Mouse (Mus musculus) stomach, postnatal 0 days (tissue): Measurements from ENCODE around the gene Cacnb4. TPM values are rescaled to one million over a fixed set of nuclear protein-coding genes. Genes with fewer than 3 reads are reported as not detected.

Experiments used
- ATAC-seq: fragments of 200-750 bp; cut with Nextera tagmentation; 2 replicates; pipeline ENCODE4 v1.8.0; 2017; ENCODE audit not compliant: low FRiP score, low TSS enrichment
- DNase-seq: peaks from one replicate; pipeline ENCODE4 v3.0.0-alpha.2; 2016; ENCODE audit warnings: low spot score
- H3K27ac ChIP-seq: fragments of 300-500 bp; sonication (generic); replicated peaks from 2 replicates; pipeline ENCODE4 v1.5.1; 2014; ENCODE audit warnings: mild to moderate bottlenecking, control low read depth
- H3K27me3 ChIP-seq: fragments of 300-500 bp; sonication (generic); 2 replicates; pipeline ENCODE4 v1.6.1; 2014; ENCODE audit warnings: low read length; ENCODE audit not compliant: control insufficient read depth, insufficient read depth
- H3K36me3 ChIP-seq: fragments of 300-500 bp; sonication (generic); 2 replicates; pipeline ENCODE4 v1.6.1; 2014; ENCODE audit warnings: low read length, mixed read lengths; ENCODE audit not compliant: control insufficient read depth, insufficient read depth
- H3K4me1 ChIP-seq: fragments of 300-500 bp; sonication (generic); replicated peaks from 2 replicates; pipeline ENCODE4 v1.6.1; 2014; ENCODE audit warnings: antibody characterized with exemption; ENCODE audit not compliant: control insufficient read depth, insufficient read depth
- H3K4me2 ChIP-seq: fragments of 300-500 bp; sonication (generic); replicated peaks from 2 replicates; pipeline ENCODE4 v1.6.1; 2014; ENCODE audit warnings: low read depth, mild to moderate bottlenecking, control low read depth, moderate library complexity
- H3K4me3 ChIP-seq: fragments of 300-500 bp; sonication (generic); 2 replicates; pipeline ENCODE4 v1.5.1; 2014; ENCODE audit warnings: low read depth, low read length, control low read depth
- H3K9ac ChIP-seq: fragments of 300-500 bp; sonication (generic); 2 replicates; pipeline ENCODE4 v1.6.1; 2014; ENCODE audit warnings: mild to moderate bottlenecking, low read length, control low read depth, mixed read lengths
- H3K9me3 ChIP-seq: fragments of 300-500 bp; sonication (generic); 2 replicates; pipeline ENCODE4 v1.6.1; 2016; ENCODE audit warnings: low read length; ENCODE audit not compliant: control insufficient read depth
- CTCF ChIP-seq: IDR thresholded peaks from 2 replicates; pipeline ENCODE4 v1.5.1; 2016; ENCODE audit warnings: antibody characterized with exemption, low read depth, mild to moderate bottlenecking, moderate library complexity
- EP300 ChIP-seq: optimal IDR thresholded peaks from 2 replicates; pipeline ENCODE3; 2016; ENCODE audit warnings: antibody characterized with exemption
- WGBS: fragments of 180-500 bp; shearing (Covaris S2); extraction: QIAGEN DNeasy Blood & Tissue Kit; methylation state at CpG from one replicate; pipeline ENCODE4 v1.1.7; 2014; 5-methylcytosine and 5-hydroxymethylcytosine counted together
- polyA plus RNA-seq: library from polyadenylated mRNA; unstranded; fragments of >200 nt; fragmentation: Nextera tagmentation; extraction: Ambion mirVana; gene quantifications from 2 replicates; pipeline ENCODE4 v1.2.1, GENCODE M21; 2015

Cacnb4 gene
- polyA plus RNA-seq, 1 experiment from 2014 or later: 0.93 TPM

GRCm38 (mm10) chr2:52561137-52561536 is 115.5 kb downstream of the Cacnb4 start:
- Histone ChIP-seq H3K36me3 (no peaks in the 10 kb centered on the region), H3K4me1 (no peaks in the 10 kb centered on the region), H3K4me2 (no peak overlapping the region), H3K4me3 (no peak overlapping the region), H3K9ac (no peak overlapping the region), H3K9me3 (no peaks in the 10 kb centered on the region), H3K27ac (no peak overlapping the region), H3K27me3 (no peaks in the 10 kb centered on the region)
- TF ChIP-seq EP300 (no peak), CTCF (no peak)
- no peak for ATAC-seq
- WGBS: 74% methylated on average over 7 of the region's 7 CpGs
- DNase-seq: no peak

DNA sequence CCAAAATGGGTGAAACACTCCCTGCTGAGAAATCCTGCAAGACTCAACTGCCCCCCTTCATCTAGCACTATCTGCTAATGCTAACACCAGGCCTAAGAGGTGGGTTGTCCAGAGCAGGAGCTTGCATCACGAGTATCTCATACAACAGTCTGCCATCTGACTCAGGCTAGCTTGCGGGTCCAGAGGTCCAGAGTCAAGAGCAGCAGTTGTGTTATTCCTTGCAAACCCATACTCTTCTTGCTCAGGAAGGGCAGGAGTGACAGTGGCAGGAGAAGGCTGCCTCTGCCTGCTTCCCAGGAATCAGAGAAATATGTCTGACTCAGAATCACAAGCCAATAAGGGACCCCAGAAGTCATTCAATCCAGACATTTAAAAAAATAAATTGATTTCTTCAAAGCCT is 116.4 kb downstream of the Cacnb4 start:
- no peak overlapping the region for H3K4me3 ChIP-seq
- H3K27ac ChIP-seq: no peak overlapping the region
- H3K27me3 ChIP-seq: no peaks in the 10 kb centered on the region
- no peaks in the 10 kb centered on the region for H3K36me3 ChIP-seq
- H3K4me2 ChIP-seq: no peak overlapping the region
- no peak for DNase-seq
- no peaks in the 10 kb centered on the region for H3K4me1 ChIP-seq
- ATAC-seq: no peak
- no peaks in the 10 kb centered on the region for H3K9me3 ChIP-seq
- no peak overlapping the region for H3K9ac ChIP-seq
- WGBS: 77% methylated on average over 2 of the region's 2 CpGs
- TF ChIP-seq EP300: no peak
- TF ChIP-seq CTCF: no peak

DNA sequence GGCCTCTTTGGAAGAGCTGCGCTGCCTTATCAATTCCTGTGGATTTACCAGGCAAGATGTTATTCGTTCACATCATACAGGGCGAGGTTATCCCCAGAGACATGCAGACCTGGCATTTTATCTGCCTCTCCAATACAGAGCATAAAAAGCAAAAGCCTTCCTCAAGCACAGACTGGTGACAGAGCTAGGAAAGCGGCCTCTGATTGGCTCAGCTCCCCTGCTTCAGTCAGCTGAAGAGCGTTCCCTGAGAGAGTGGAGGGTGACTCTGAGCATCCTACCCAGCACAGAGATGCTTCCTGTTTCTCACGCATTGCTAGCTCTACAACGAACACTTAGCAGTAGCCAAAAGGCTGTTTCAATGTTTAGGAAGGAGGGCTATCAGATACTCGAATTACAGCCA is 118.2 kb downstream of the Cacnb4 start:
- Histone ChIP-seq H3K4me3 (no peak overlapping the region), H3K4me2 (no peak overlapping the region), H3K4me1 (no peaks in the 10 kb centered on the region), H3K27me3 (no peaks in the 10 kb centered on the region), H3K36me3 (no peaks in the 10 kb centered on the region), H3K9me3 (no peaks in the 10 kb centered on the region), H3K9ac (no peak overlapping the region), H3K27ac (no peak overlapping the region)
- no peak for ATAC-seq
- TF ChIP-seq EP300 (no peak), CTCF (no peak)
- WGBS: 51% methylated on average over 8 of the region's 8 CpGs
- no peak for DNase-seq

GRCm38 (mm10) chr2:52557503-52558275 is 118.9 kb downstream of the Cacnb4 start:
- H3K4me2 ChIP-seq: no peak overlapping the region
- DNase-seq: no peak
- ATAC-seq: no peak
- no peaks in the 10 kb centered on the region for H3K27me3 ChIP-seq
- WGBS: 72% methylated on average over 12 of the region's 12 CpGs
- H3K9me3 ChIP-seq: no peaks in the 10 kb centered on the region
- TF ChIP-seq CTCF (no peak), EP300 (no peak)
- H3K4me3 ChIP-seq: no peak overlapping the region
- H3K27ac ChIP-seq: no peak overlapping the region
- H3K9ac ChIP-seq: no peak overlapping the region
- no peaks in the 10 kb centered on the region for H3K4me1 ChIP-seq
- H3K36me3 ChIP-seq: no peaks in the 10 kb centered on the region

GRCm38 (mm10) chr2:52556961-52557326 is 119.7 kb downstream of the Cacnb4 start:
- WGBS: 88% methylated on average over 4 of the region's 4 CpGs
- H3K27me3 ChIP-seq: no peaks in the 10 kb centered on the region
- ATAC-seq (no peak), DNase-seq (no peak)
- H3K4me3 ChIP-seq: no peak overlapping the region
- no peaks in the 10 kb centered on the region for H3K9me3 ChIP-seq
- TF ChIP-seq CTCF (no peak), EP300 (no peak)
- H3K36me3 ChIP-seq: no peaks in the 10 kb centered on the region
- H3K4me1 ChIP-seq: no peaks in the 10 kb centered on the region
- H3K4me2 ChIP-seq: no peak overlapping the region
- no peak overlapping the region for H3K9ac ChIP-seq
- H3K27ac ChIP-seq: no peak overlapping the region

DNA sequence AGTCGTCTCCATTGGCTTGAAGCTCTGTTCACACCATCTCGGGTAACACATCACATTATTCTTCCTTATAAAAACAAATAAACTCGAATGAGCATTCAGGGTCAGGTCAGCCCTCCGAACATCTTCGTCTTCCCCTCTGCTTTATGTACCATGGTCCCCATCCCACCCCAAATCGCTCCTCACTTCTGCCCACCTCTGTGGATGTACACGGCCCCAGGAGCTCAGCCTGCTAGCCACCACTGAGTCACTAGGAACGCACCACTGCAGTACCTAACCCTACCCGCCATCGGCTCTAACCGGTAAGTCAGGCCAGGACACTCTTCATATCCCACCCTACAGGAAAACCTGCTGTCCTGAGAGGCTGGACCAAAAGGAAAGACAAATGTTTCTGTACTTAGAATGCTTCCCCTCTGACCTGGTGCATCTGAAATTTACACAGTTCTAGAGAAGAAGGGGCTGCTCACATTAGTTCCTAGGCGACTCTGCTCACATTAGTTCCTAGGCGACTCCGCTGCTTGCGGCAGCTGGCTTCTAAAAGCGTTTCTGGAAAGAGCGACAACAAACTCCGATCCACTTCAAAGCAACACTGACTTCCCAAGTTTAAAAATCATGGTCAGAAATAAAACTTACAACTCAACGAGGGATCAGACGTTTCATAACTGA is 120.2 kb downstream of the Cacnb4 start:
- no peak overlapping the region for H3K4me2 ChIP-seq
- no peak overlapping the region for H3K9ac ChIP-seq
- H3K9me3 ChIP-seq: no peaks in the 10 kb centered on the region
- H3K4me3 ChIP-seq: no peak overlapping the region
- WGBS: 72% methylated on average over 20 of the region's 20 CpGs
- no peak for TF ChIP-seq EP300
- TF ChIP-seq CTCF: no peak
- no peaks in the 10 kb centered on the region for H3K4me1 ChIP-seq
- no peak for ATAC-seq
- H3K27ac ChIP-seq: no peak overlapping the region
- no peaks in the 10 kb centered on the region for H3K27me3 ChIP-seq
- H3K36me3 ChIP-seq: no peaks in the 10 kb centered on the region
- DNase-seq: no peak
